Mouse (Mus musculus): ENCODE results near the gene Itpkc. TPM values are rescaled to one million over a fixed set of nuclear protein-coding genes. Genes with fewer than 3 reads are reported as not detected.

Itpkc gene
- polyA plus RNA-seq (2014; fragmentation: Nextera tagmentation; extraction: Ambion mirVana): 6.5 and 8.3 TPM in 2 replicates

DNA sequence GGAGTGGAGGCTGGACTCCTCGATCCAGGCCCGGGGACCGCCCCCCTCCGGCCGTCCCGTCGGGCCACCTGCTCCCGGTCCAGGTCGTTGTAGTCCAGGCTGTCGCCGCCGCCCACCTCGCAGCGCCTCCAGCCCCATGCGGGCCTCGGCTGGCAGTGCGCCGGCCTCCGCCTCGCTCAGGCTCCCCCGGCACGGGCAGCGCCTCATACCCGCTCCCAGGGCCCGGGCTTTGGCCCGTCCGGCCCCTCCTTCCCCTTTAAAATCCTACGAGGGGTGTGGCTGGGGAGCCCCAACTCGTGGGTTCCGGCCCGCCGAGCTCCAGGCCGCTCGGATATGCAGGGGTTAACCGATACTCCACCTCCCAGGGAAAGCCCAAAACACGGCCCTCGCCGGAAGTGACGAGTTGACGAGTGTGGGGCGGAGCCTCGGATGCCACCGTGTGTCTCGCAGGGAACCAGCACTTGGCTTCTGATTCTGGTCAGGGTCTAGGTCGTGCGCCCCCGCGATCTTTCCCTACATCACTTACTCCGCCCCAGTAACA lies at the start of gene Itpkc:
Gene Itpkc (minus strand): TSS at position 381 of the 541 bp plus-strand sequence.
- WGBS: under 1% methylated on average over 49 of the region's 49 CpGs
- H3K9me3 ChIP-seq (ENCODE audit: control insufficient read depth, low read length): no peaks in the 10 kb centered on the region
- peak within 1 kb of the TSS; percentile 74 for H3K9ac ChIP-seq (ENCODE audit: low read length)
- peak within 1 kb of the TSS; percentile 89 for H3K4me3 ChIP-seq (ENCODE audit: low read depth, low read length)
- peak; percentile 70 for ATAC-seq (ENCODE audit: insufficient read depth, low FRiP score, low TSS enrichment)
- no peaks in the 10 kb centered on the region for H3K27me3 ChIP-seq (ENCODE audit: control insufficient read depth, insufficient read depth, low read length)
- no peaks in the 10 kb centered on the region for H3K36me3 ChIP-seq (ENCODE audit: control insufficient read depth, insufficient read depth, low read length)
- peak within 1 kb of the TSS; percentile 72 for H3K4me2 ChIP-seq (ENCODE audit: low read depth)
- peak; percentile 96 for DNase-seq (ENCODE audit: low spot score)
- H3K4me1 ChIP-seq (ENCODE audit: control insufficient read depth, insufficient read depth, low read length): peaks cover 21% of the 10 kb centered on the region
- peak within 1 kb of the TSS; percentile 60 for H3K27ac ChIP-seq (ENCODE audit: low read depth, low read length)

DNA sequence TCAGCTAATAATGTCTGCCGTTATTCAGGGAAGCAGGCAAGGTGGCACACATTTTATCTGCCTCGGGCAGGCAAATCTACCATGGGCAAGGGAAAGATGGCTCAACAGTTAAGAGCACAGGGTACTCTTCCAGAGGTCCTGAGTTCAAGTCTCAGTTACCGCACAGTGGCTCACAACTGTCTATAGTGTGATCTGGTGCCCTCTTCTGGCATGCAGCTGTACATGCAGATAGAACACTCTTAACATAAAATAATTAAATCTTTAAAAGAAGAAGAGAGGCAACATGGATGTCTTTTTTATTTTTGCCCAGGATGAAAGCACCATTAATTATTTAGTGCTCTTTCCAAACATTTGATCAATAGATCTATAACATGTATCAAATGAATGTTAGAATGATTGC lies 48.7 kb upstream of the Itpkc start:
- Histone ChIP-seq H3K9ac (ENCODE audit: low read length) (no peak overlapping the region), H3K4me2 (ENCODE audit: low read depth) (no peak overlapping the region), H3K4me1 (ENCODE audit: control insufficient read depth, insufficient read depth, low read length) (no peaks in the 10 kb centered on the region), H3K9me3 (ENCODE audit: control insufficient read depth, low read length) (no peaks in the 10 kb centered on the region; the same call in 1 of the 2 replicates), H3K36me3 (ENCODE audit: control insufficient read depth, insufficient read depth, low read length) (peaks cover 15% of the 10 kb centered on the region), H3K4me3 (ENCODE audit: low read depth, low read length) (no peak overlapping the region), H3K27ac (ENCODE audit: low read depth, low read length) (no peak overlapping the region), H3K27me3 (ENCODE audit: control insufficient read depth, insufficient read depth, low read length) (no peaks in the 10 kb centered on the region)
- ATAC-seq (ENCODE audit: insufficient read depth, low FRiP score, low TSS enrichment): no peak
- no peak for DNase-seq (ENCODE audit: low spot score)
- WGBS: 88% methylated on average over 3 of the region's 3 CpGs

DNA sequence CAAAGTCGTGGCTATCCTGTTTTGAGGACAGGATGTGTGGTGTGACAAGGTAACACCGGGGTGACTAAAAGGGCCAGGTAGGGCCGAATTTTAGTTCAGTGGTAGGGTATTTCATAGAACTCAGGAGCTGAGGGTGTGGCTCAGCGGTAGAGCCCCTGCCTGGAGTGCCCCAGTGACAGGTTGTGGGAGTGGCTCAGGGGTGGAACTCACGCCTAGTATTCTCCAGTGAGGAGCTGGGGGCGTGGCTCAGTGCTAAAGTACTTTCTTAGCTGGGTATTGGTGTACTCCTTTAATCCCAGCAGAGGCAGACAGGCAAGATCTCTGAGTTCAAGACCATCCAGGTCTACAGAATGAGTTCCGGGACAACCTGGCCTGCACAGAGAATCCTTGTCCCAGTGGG lies 47.6 kb upstream of the Itpkc start:
- Histone ChIP-seq H3K27me3 (ENCODE audit: control insufficient read depth, insufficient read depth, low read length) (no peaks in the 10 kb centered on the region), H3K9ac (ENCODE audit: low read length) (no peak overlapping the region), H3K4me3 (ENCODE audit: low read depth, low read length) (no peak overlapping the region), H3K36me3 (ENCODE audit: control insufficient read depth, insufficient read depth, low read length) (peaks cover 19% of the 10 kb centered on the region), H3K9me3 (ENCODE audit: control insufficient read depth, low read length) (no peaks in the 10 kb centered on the region; the same call in 1 of the 2 replicates), H3K4me1 (ENCODE audit: control insufficient read depth, insufficient read depth, low read length) (no peaks in the 10 kb centered on the region), H3K27ac (ENCODE audit: low read depth, low read length) (no peak overlapping the region), H3K4me2 (ENCODE audit: low read depth) (no peak overlapping the region)
- ATAC-seq (ENCODE audit: insufficient read depth, low FRiP score, low TSS enrichment) (no peak), DNase-seq (ENCODE audit: low spot score) (no peak)
- WGBS: 66% methylated on average over 7 of the region's 7 CpGs

DNA sequence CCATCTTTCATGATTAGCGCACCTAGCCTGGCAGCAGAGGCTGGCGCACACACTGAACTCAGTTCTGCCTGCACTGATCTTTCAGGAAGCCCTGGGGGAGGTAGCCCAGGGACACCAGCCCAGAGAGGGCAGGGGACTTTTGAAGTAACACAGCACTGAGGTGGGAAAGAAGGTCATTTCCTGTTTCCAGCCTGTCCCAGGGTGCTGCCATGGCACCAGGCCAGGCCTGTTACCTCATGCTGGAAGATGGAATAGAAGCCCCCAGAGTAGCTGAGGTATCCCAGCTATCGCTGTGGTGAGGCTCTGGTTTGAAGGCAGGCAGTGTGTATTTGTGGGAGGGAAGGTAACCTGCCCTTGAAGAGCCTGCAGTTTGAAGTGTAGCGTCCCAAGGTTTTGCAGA lies 46.5 kb upstream of the Itpkc start:
- peaks cover 21% of the 10 kb centered on the region for H3K36me3 ChIP-seq (ENCODE audit: control insufficient read depth, insufficient read depth, low read length)
- WGBS: 93% methylated on average over 4 of the region's 4 CpGs
- H3K4me1 ChIP-seq (ENCODE audit: control insufficient read depth, insufficient read depth, low read length): no peaks in the 10 kb centered on the region
- no peak for DNase-seq (ENCODE audit: low spot score)
- no peaks in the 10 kb centered on the region for H3K27me3 ChIP-seq (ENCODE audit: control insufficient read depth, insufficient read depth, low read length)
- no peaks in the 10 kb centered on the region; the same call in 1 of the 2 replicates for H3K9me3 ChIP-seq (ENCODE audit: control insufficient read depth, low read length)
- no peak overlapping the region for H3K9ac ChIP-seq (ENCODE audit: low read length)
- no peak overlapping the region for H3K27ac ChIP-seq (ENCODE audit: low read depth, low read length)
- H3K4me3 ChIP-seq (ENCODE audit: low read depth, low read length): no peak overlapping the region
- H3K4me2 ChIP-seq (ENCODE audit: low read depth): no peak overlapping the region
- no peak for ATAC-seq (ENCODE audit: insufficient read depth, low FRiP score, low TSS enrichment)

DNA sequence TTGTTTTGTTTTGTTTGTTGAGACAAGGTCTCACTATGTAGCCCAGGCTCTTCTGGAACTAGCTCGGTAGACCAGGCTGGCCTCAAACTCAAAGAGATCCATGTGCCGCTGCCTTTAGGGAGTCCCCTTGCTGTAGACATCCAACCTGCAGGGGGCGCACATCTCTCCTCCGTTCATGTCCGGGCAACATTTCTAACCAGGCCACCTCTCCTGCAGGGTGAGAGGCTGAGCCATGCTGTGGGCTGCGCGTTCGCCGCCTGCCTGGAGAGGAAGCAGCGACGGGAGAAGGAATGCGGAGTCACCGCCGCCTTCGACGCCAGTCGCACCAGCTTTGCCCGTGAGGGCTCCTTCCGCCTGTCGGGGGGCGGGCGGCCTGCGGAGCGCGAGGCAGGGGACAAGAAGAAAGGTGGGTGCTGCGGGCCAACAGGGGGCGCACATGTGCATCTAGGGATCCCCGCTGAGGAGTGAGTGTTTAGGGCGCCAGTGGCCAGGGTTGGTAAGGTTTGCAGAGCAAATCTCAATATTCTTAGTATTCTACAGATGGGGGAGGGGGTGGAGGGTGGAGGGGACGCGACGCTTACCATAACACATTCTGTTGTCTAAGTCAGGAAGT lies 45.4 kb upstream of the Itpkc start:
- Histone ChIP-seq H3K27ac (ENCODE audit: low read depth, low read length) (no peak overlapping the region), H3K4me1 (ENCODE audit: control insufficient read depth, insufficient read depth, low read length) (no peaks in the 10 kb centered on the region), H3K36me3 (ENCODE audit: control insufficient read depth, insufficient read depth, low read length) (peaks cover 31% of the 10 kb centered on the region), H3K4me2 (ENCODE audit: low read depth) (no peak overlapping the region), H3K4me3 (ENCODE audit: low read depth, low read length) (no peak overlapping the region), H3K9me3 (ENCODE audit: control insufficient read depth, low read length) (no peaks in the 10 kb centered on the region; the same call in 1 of the 2 replicates), H3K27me3 (ENCODE audit: control insufficient read depth, insufficient read depth, low read length) (no peaks in the 10 kb centered on the region), H3K9ac (ENCODE audit: low read length) (no peak overlapping the region)
- ATAC-seq (ENCODE audit: insufficient read depth, low FRiP score, low TSS enrichment): no peak
- peak; percentile 64 for DNase-seq (ENCODE audit: low spot score)
- WGBS: 49% methylated on average over 31 of the region's 32 CpGs

DNA sequence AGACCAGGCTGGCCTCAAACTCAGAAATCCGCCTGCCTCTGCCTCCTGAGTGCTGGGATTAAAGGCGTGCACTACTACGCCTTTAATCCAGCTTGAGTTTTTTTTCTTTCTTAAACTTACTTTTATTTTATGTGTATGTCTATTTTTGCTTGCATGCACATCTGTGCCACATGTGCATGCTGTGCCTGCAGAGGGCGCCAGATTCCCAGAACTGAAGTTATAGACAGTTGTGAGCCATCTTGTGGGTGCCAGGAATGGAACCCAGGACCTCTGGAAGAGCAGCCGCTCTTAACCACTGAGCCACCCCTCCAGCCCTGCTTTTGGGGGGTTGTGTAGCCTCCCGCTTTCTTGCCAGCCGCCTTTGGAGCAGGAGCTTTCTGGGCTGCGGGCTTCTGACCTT lies 43.0 kb upstream of the Itpkc start:
- no peak overlapping the region for H3K9ac ChIP-seq (ENCODE audit: low read length)
- H3K4me2 ChIP-seq (ENCODE audit: low read depth): no peak overlapping the region
- peaks cover 28% of the 10 kb centered on the region for H3K36me3 ChIP-seq (ENCODE audit: control insufficient read depth, insufficient read depth, low read length)
- no peak overlapping the region for H3K4me3 ChIP-seq (ENCODE audit: low read depth, low read length)
- no peak for DNase-seq (ENCODE audit: low spot score)
- H3K27me3 ChIP-seq (ENCODE audit: control insufficient read depth, insufficient read depth, low read length): no peaks in the 10 kb centered on the region
- no peaks in the 10 kb centered on the region for H3K4me1 ChIP-seq (ENCODE audit: control insufficient read depth, insufficient read depth, low read length)
- H3K27ac ChIP-seq (ENCODE audit: low read depth, low read length): no peak overlapping the region
- 85% methylated on average over 8 of the region's 8 CpGs for WGBS
- no peak for ATAC-seq (ENCODE audit: insufficient read depth, low FRiP score, low TSS enrichment)
- no peaks in the 10 kb centered on the region; the same call in 1 of the 2 replicates for H3K9me3 ChIP-seq (ENCODE audit: control insufficient read depth, low read length)

DNA sequence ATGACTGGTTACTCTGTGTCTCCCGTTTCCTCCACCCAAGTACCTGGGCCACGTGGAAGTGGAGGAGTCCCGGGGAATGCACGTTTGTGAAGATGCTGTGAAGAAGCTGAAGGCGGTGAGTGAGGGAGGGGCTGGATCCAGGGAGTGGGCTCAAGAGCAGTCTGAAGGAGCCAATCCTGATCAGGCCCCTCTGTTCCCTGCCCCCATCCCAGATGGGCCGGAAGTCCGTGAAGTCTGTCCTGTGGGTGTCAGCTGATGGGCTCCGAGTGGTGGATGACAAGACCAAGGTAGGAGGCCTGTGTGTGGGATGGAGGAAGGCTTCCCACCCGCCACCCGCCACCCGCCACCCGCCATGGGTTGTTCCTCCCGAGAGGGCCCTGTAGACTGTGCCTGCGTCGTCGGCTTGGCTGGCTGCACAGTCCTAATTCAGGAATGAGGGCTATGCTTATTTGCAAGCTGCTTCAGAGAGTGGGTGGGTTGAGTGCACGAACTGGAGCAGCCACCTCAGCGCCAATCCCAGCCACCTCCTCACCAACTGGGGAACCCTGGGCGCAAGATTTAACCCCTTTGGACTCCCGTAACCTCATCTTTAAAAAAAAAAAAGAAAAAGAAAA lies 38.2 kb upstream of the Itpkc start:
- no peak overlapping the region for H3K9ac ChIP-seq (ENCODE audit: low read length)
- H3K36me3 ChIP-seq (ENCODE audit: control insufficient read depth, insufficient read depth, low read length): peaks cover 23% of the 10 kb centered on the region
- no peak for ATAC-seq (ENCODE audit: insufficient read depth, low FRiP score, low TSS enrichment)
- no peak overlapping the region for H3K27ac ChIP-seq (ENCODE audit: low read depth, low read length)
- H3K4me3 ChIP-seq (ENCODE audit: low read depth, low read length): no peak overlapping the region
- H3K27me3 ChIP-seq (ENCODE audit: control insufficient read depth, insufficient read depth, low read length): no peaks in the 10 kb centered on the region
- H3K9me3 ChIP-seq (ENCODE audit: control insufficient read depth, low read length): no peaks in the 10 kb centered on the region
- H3K4me1 ChIP-seq (ENCODE audit: control insufficient read depth, insufficient read depth, low read length): no peaks in the 10 kb centered on the region
- no peak overlapping the region for H3K4me2 ChIP-seq (ENCODE audit: low read depth)
- DNase-seq (ENCODE audit: low spot score): no peak
- 79% methylated on average over 20 of the region's 20 CpGs for WGBS

DNA sequence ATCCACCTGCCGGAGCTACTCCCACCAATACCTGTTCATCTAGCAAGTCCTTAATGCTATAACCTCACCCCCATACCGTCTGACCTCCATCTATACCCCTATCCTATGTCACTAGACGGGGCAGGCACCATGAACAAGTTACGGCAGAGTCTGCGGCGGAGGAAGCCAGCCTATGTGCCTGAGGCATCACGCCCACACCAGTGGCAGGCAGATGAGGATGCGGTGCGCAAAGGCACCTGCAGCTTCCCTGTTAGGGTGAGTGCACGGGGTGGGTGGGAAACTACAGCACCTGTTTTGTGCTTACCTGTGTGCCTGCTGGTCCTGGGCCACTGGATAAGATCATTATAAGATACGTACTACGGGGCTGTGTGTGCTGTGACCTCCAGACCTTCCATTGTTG lies 36.3 kb upstream of the Itpkc start:
- no peak for ATAC-seq (ENCODE audit: insufficient read depth, low FRiP score, low TSS enrichment)
- Histone ChIP-seq H3K4me2 (ENCODE audit: low read depth) (no peak overlapping the region), H3K9ac (ENCODE audit: low read length) (no peak overlapping the region), H3K9me3 (ENCODE audit: control insufficient read depth, low read length) (no peaks in the 10 kb centered on the region), H3K4me3 (ENCODE audit: low read depth, low read length) (no peak overlapping the region), H3K4me1 (ENCODE audit: control insufficient read depth, insufficient read depth, low read length) (peaks cover 11% of the 10 kb centered on the region), H3K36me3 (ENCODE audit: control insufficient read depth, insufficient read depth, low read length) (peaks cover 13% of the 10 kb centered on the region), H3K27me3 (ENCODE audit: control insufficient read depth, insufficient read depth, low read length) (no peaks in the 10 kb centered on the region), H3K27ac (ENCODE audit: low read depth, low read length) (no peak overlapping the region)
- 93% methylated on average over 12 of the region's 12 CpGs for WGBS
- DNase-seq (ENCODE audit: low spot score): no peak

DNA sequence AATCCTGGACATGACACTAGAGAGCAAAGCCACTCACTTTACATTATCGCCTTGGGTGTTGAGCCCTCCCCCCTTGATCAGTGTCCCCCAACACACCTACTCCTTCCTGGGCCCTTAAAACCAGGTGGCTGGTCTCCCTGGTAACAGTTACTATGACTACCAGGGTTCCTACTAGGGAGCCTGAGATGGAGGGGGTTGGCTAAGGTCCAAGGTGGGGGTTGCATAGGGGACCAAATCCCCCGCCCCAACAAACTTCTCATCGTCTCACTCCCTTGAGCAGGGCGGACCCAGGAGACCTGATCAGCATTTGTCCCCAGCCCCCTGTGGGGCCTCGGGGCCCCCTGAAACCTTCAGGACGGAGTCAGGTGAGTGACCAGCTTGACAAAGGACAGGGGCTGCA lies 33.4 kb upstream of the Itpkc start:
- WGBS: 84% methylated on average over 6 of the region's 6 CpGs
- no peak for DNase-seq (ENCODE audit: low spot score)
- no peak overlapping the region for H3K4me2 ChIP-seq (ENCODE audit: low read depth)

More for the DNA sequence above, 33.4 kb upstream of the Itpkc start:
- Histone ChIP-seq H3K36me3 (ENCODE audit: control insufficient read depth, insufficient read depth, low read length) (no peaks in the 10 kb centered on the region; the same call in 1 of the 2 replicates), H3K27me3 (ENCODE audit: control insufficient read depth, insufficient read depth, low read length) (no peaks in the 10 kb centered on the region), H3K4me3 (ENCODE audit: low read depth, low read length) (no peak overlapping the region), H3K4me1 (ENCODE audit: control insufficient read depth, insufficient read depth, low read length) (peaks cover 19% of the 10 kb centered on the region), H3K9me3 (ENCODE audit: control insufficient read depth, low read length) (no peaks in the 10 kb centered on the region), H3K27ac (ENCODE audit: low read depth, low read length) (no peak overlapping the region), H3K9ac (ENCODE audit: low read length) (no peak overlapping the region)
- ATAC-seq (ENCODE audit: insufficient read depth, low FRiP score, low TSS enrichment): no peak
